Mouse (Mus musculus): ENCODE results near the gene Phyhipl.

DNA sequence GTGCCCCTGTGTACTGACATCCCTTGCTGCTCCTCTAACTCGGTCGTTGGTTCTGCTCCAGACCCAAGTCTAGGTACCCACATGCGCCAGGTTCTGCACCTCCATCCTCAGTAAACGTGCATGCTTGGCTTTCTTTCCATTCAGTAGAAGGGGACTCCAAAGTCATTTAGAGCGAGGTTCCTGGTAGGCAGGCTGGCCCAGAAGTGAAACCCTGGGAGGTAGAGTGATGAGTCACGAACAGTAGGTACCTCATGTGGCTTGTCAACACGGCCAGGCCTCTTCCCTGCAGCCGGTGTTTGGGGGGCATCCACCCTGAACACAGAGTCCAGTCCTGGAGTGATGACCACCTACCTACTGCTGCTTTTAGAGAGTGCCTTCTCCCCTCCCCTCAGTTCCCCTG lies 139.1 kb downstream of the Phyhipl start:
- TF ChIP-seq CTCF (IDR thresholded peaks at IDR 0.05; ENCODE audit: borderline replicate concordance, insufficient read depth, low read length) = no peak
- no peak for TF ChIP-seq POLR2A (IDR thresholded peaks at IDR 0.05; ENCODE audit: low read depth, low read length)

All from embryonic fibroblast, embryonic 13.5 days (primary cell).